ENCODE assay signal across 20 mouse cellular contexts in genomic region chr4:108638752-108639151, GRCm38 (mm10). TPM values are rescaled to one million over a fixed set of nuclear protein-coding genes. Genes with fewer than 3 reads are reported as not detected.
A peak's percentile ranks its signal among the peaks of the same experiment; 100 is the strongest.
DNase-seq lines count a peak whose midpoint lies in the region; ATAC-seq and TF ChIP-seq lines count a peak whose summit lies in the region.
"Had no signal": no experiment of that assay in that cellular context is flagged by ENCODE, and none has a peak within 500 bp of the region (broad histone marks: within the 10 kb centered on the region; RNA-seq: fewer than 3 reads in every experiment).

No protein-coding gene starts in this region.

- H3K4me3 ChIP-seq in heart, embryonic 11.5 days (ENCODE audit: low read depth, low read length), result no peak overlapping the region
- no peak overlapping the region for H3K4me3 ChIP-seq in liver, embryonic 14.5 days (ENCODE audit: insufficient read depth in 1 of 2, low read depth in 2 of 2, low read length in 2 of 2)
- H3K4me3 ChIP-seq: forebrain, embryonic 15.5 days; heart, embryonic 13.5 days; limb, embryonic 13.5 days; stomach, embryonic 15.5 days had no signal

- no peaks in the 10 kb centered on the region for H3K9me3 ChIP-seq in heart, embryonic 11.5 days (replicated peaks; ENCODE audit: control insufficient read depth, low read length)
- H3K9me3 ChIP-seq in liver, embryonic 14.5 days (ENCODE audit: control insufficient read depth, low read length), result no peaks in the 10 kb centered on the region
- H3K9me3 ChIP-seq: forebrain, embryonic 15.5 days; heart, embryonic 13.5 days; limb, embryonic 13.5 days; stomach, embryonic 15.5 days had no signal

- TF ChIP-seq EP300 in liver, embryonic 14.5 days (IDR thresholded peaks at IDR 0.05; ENCODE audit: low read depth), result peak; percentile 41; the same call in 1 of the 2 replicates

- H3K4me1 ChIP-seq in heart, embryonic 11.5 days (ENCODE audit: control insufficient read depth, insufficient read depth, low read length), result no peaks in the 10 kb centered on the region
- peaks cover 11 to 15% of the 10 kb centered on the region in 2 experiments for H3K4me1 ChIP-seq in liver, embryonic 14.5 days (replicated peaks; ENCODE audit: control insufficient read depth in 2 of 2, insufficient read depth in 2 of 2, low read length in 1 of 2)
- H3K4me1 ChIP-seq: forebrain, embryonic 15.5 days; heart, embryonic 13.5 days; limb, embryonic 13.5 days; stomach, embryonic 15.5 days had no signal

- peaks cover 8% of the 10 kb centered on the region; the same call in 1 of the 2 replicates for H3K36me3 ChIP-seq in heart, embryonic 11.5 days (ENCODE audit: control insufficient read depth, insufficient read depth, low read length)
- no peaks in the 10 kb centered on the region for H3K36me3 ChIP-seq in liver, embryonic 14.5 days (replicated peaks; ENCODE audit: control insufficient read depth, insufficient read depth, low read depth)

- ATAC-seq in heart, embryonic 11.5 days (replicated peaks; ENCODE audit: insufficient number of reproducible peaks, low FRiP score, low TSS enrichment), result no peak
- peak; percentile 61; the same call in 1 of the 2 replicates for ATAC-seq in liver, embryonic 14.5 days (ENCODE audit: insufficient read depth)
- no peak for ATAC-seq in erythroblast, adult 5-6 weeks (replicated peaks; ENCODE audit: low FRiP score, poor library complexity, severe bottlenecking)
- ATAC-seq: forebrain, embryonic 15.5 days; Patski had no signal

- 71% methylated on average over 5 of the region's 5 CpGs for WGBS in heart, embryonic 11.5 days (ENCODE audit: insufficient replicate concordance)
- WGBS in liver, embryonic 14.5 days (ENCODE audit: insufficient replicate concordance), result 26% methylated on average over 5 of the region's 5 CpGs

- peak; percentile 60 for DNase-seq in heart, adult 11 months
- DNase-seq in thymus, postnatal 25 days, result peak; percentile 9
- DNase-seq in thymus, adult 18-20 months, result no peak
- peak in 2 of 3 experiments; percentile 22 to 24 for DNase-seq in liver, embryonic 14.5 days (ENCODE audit: low read depth in 3 of 3, low spot score in 3 of 3)
- DNase-seq in adrenal gland, adult 2 months, result no peak
- no peak for DNase-seq in ovary, postnatal 36 days (ENCODE audit: low spot score)
- DNase-seq: adrenal gland, postnatal 36 days; cerebellum, adult 11 months; gastrocnemius, postnatal 10 days; kidney, postnatal 14 days; right cerebral cortex, postnatal 4 days had no signal

- H3K27me3 ChIP-seq in heart, embryonic 11.5 days (ENCODE audit: control insufficient read depth, insufficient read depth, low read length), result no peaks in the 10 kb centered on the region
- no peaks in the 10 kb centered on the region for H3K27me3 ChIP-seq in liver, embryonic 14.5 days (ENCODE audit: control insufficient read depth, insufficient read depth, low read length)
- H3K27me3 ChIP-seq: forebrain, embryonic 15.5 days; heart, embryonic 13.5 days; limb, embryonic 13.5 days; Patski; stomach, embryonic 15.5 days had no signal

- H3K4me2 ChIP-seq in heart, embryonic 11.5 days, result no peak overlapping the region
- no peak overlapping the region for H3K4me2 ChIP-seq in liver, embryonic 14.5 days (ENCODE audit: low read depth)
- H3K4me2 ChIP-seq: forebrain, embryonic 15.5 days; heart, embryonic 13.5 days; limb, embryonic 13.5 days; stomach, embryonic 15.5 days had no signal

- H3K9ac ChIP-seq in heart, embryonic 11.5 days (ENCODE audit: low read depth, low read length), result no peak overlapping the region
- no peak overlapping the region for H3K9ac ChIP-seq in liver, embryonic 14.5 days (replicated peaks)
- H3K9ac ChIP-seq: forebrain, embryonic 15.5 days; heart, embryonic 13.5 days; limb, embryonic 13.5 days; stomach, embryonic 15.5 days had no signal

- no peak for TF ChIP-seq CTCF in liver, embryonic 14.5 days (IDR thresholded peaks at IDR 0.05; ENCODE audit: low read depth)

- H3K27ac ChIP-seq in heart, embryonic 11.5 days (ENCODE audit: low read depth, low read length), result no peak overlapping the region
- no peak overlapping the region for H3K27ac ChIP-seq in liver, embryonic 14.5 days
- H3K27ac ChIP-seq: forebrain, embryonic 15.5 days; heart, embryonic 13.5 days; limb, embryonic 13.5 days; macrophage; stomach, embryonic 15.5 days had no signal

RNA-seq across cellular contexts. Expression of gene Cc2d1b, which starts 19.0 kb away (rescaled TPM):
- polyA plus RNA-seq in heart, embryonic 11.5 days (2014; fragmentation: Nextera tagmentation; extraction: Ambion mirVana), result 16.1 and 18.7 TPM in 2 replicates
- 7.6 and 10.1 TPM in 2 replicates for polyA plus RNA-seq in liver, embryonic 14.5 days (2012; rRNA removed)
- 7.2 and 8.8 TPM in 2 replicates for polyA plus RNA-seq in liver, embryonic 14.5 days (2014; fragmentation: Nextera tagmentation; extraction: Ambion mirVana)
- 2.7 and 13.0 TPM in 2 replicates for total RNA-seq in erythroblast, adult 5-6 weeks (2015; ENCODE audit: low replicate concordance)
- total RNA-seq in erythroblast, adult 5-6 weeks (2017; ENCODE audit: low replicate concordance), result 8.3 and 8.8 TPM in 2 replicates
- 10 to 100 TPM; 37.3 to 42.1 TPM for total RNA-seq in adrenal gland, adult 2 months (2021)
- 26.7 and 33.0 TPM in 2 replicates for polyA plus RNA-seq in adrenal gland, adult 2 months (2012; rRNA removed)

RNA-seq across cellular contexts. Expression of gene Orc1, which starts 59.5 kb away (rescaled TPM):
- polyA plus RNA-seq in heart, embryonic 11.5 days (2014; fragmentation: Nextera tagmentation; extraction: Ambion mirVana), result 9.0 and 9.3 TPM in 2 replicates
- 8.2 and 11.2 TPM in 2 replicates for polyA plus RNA-seq in liver, embryonic 14.5 days (2012; rRNA removed)
- 19.5 and 21.6 TPM in 2 replicates for polyA plus RNA-seq in liver, embryonic 14.5 days (2014; fragmentation: Nextera tagmentation; extraction: Ambion mirVana)
- total RNA-seq in erythroblast, adult 5-6 weeks (2015; ENCODE audit: low replicate concordance), result 9.8 and 11.3 TPM in 2 replicates
- 16.6 and 22.4 TPM in 2 replicates for total RNA-seq in erythroblast, adult 5-6 weeks (2017; ENCODE audit: low replicate concordance)
- under 1 TPM; 0.20 to 0.24 TPM for total RNA-seq in adrenal gland, adult 2 months (2021)
- polyA plus RNA-seq in adrenal gland, adult 2 months (2012; rRNA removed), result 0.04 TPM in 1 of 2 replicates, not detected in the other
- total RNA-seq: monocyte, adult 5-6 weeks had no signal

RNA-seq across cellular contexts. Expression of gene Prpf38a, which starts 59.6 kb away (rescaled TPM):
- polyA plus RNA-seq in heart, embryonic 11.5 days (2014; fragmentation: Nextera tagmentation; extraction: Ambion mirVana), result 64.1 and 65.1 TPM in 2 replicates
- 11.0 and 22.7 TPM in 2 replicates for polyA plus RNA-seq in liver, embryonic 14.5 days (2012; rRNA removed)
- polyA plus RNA-seq in liver, embryonic 14.5 days (2014; fragmentation: Nextera tagmentation; extraction: Ambion mirVana), result 41.8 and 45.1 TPM in 2 replicates
- 12.9 and 19.2 TPM in 2 replicates for total RNA-seq in erythroblast, adult 5-6 weeks (2015; ENCODE audit: low replicate concordance)
- total RNA-seq in erythroblast, adult 5-6 weeks (2017; ENCODE audit: low replicate concordance), result 37.7 and 46.8 TPM in 2 replicates
- 10 to 100 TPM; 26.8 to 28.4 TPM for total RNA-seq in adrenal gland, adult 2 months (2021)
- 0.66 and 0.99 TPM in 2 replicates for polyA plus RNA-seq in adrenal gland, adult 2 months (2012; rRNA removed)

Comparison
In these comparisons a context has a peak if more than half of its experiments do, and no peak if none do; other contexts are left out.
1. DNase-seq: peak in heart, adult 11 months (single experiment), thymus, postnatal 25 days (single experiment) and liver, embryonic 14.5 days (2 of 3); none in thymus, adult 18-20 months (0 of 2), adrenal gland, adult 2 months (single experiment) and ovary, postnatal 36 days (single experiment).